Mouse (Mus musculus) myocyte (in vitro differentiated cells): ENCODE data around the gene Clasrp.

ENCODE experiments used
- CEBPB ChIP-seq: IDR thresholded peaks from 2 replicates; pipeline ENCODE4 v1.6.1; 2011; ENCODE audit warnings: mild to moderate bottlenecking, moderate library complexity; ENCODE audit not compliant: poor library complexity, insufficient read depth, severe bottlenecking
- E2F4 ChIP-seq: IDR thresholded peaks from one replicate; pipeline ENCODE4 v1.6.1; 2011; ENCODE audit warnings: mild to moderate bottlenecking, control low read depth, moderate library complexity; ENCODE audit not compliant: insufficient read depth
- MAX ChIP-seq: IDR thresholded peaks from one replicate; pipeline ENCODE4 v1.6.1; 2011; ENCODE audit warnings: low read depth, mild to moderate bottlenecking, control low read depth
- MYOD1 ChIP-seq, 3 experiments: IDR thresholded peaks; one replicate each; pipeline ENCODE4 v1.6.1; 2011; ENCODE audit warnings: control low read depth in 2 of 3, low read depth in 2 of 3, mild to moderate bottlenecking in 2 of 3, moderate library complexity in 1 of 3; ENCODE audit not compliant: insufficient read length in 2 of 3, control insufficient read depth in 1 of 3
- MYOG ChIP-seq, 3 experiments: IDR thresholded peaks; one replicate each; pipeline ENCODE4 v1.6.1; 2011; ENCODE audit warnings: control low read depth in 2 of 3, low read depth in 2 of 3, mild to moderate bottlenecking in 2 of 3; ENCODE audit not compliant: insufficient read length in 2 of 3, control insufficient read depth in 1 of 3, insufficient read depth in 1 of 3
- POLR2A ChIP-seq: IDR thresholded peaks from one replicate; pipeline ENCODE4 v1.6.1; 2011; ENCODE audit warnings: low read depth, mild to moderate bottlenecking, control low read depth, moderate library complexity; ENCODE audit not compliant: insufficient read length
- POLR2AphosphoS2 ChIP-seq: IDR thresholded peaks from one replicate; pipeline ENCODE4 v1.6.1; 2011; ENCODE audit warnings: low read depth, control low read depth; ENCODE audit not compliant: insufficient read length
- REST ChIP-seq: IDR thresholded peaks from one replicate; pipeline ENCODE4 v1.6.1; 2011; ENCODE audit warnings: mild to moderate bottlenecking, control low read depth, moderate library complexity; ENCODE audit not compliant: insufficient read depth, insufficient read length
- SRF ChIP-seq: IDR thresholded peaks from one replicate; pipeline ENCODE4 v1.6.1; 2011; ENCODE audit warnings: low read depth; ENCODE audit not compliant: control insufficient read depth, insufficient read length
- TCF12 ChIP-seq: IDR thresholded peaks from one replicate; pipeline ENCODE4 v1.6.1; 2011; ENCODE audit warnings: mild to moderate bottlenecking, control low read depth; ENCODE audit not compliant: poor library complexity, insufficient read depth, severe bottlenecking
- TCF3 ChIP-seq: IDR thresholded peaks from one replicate; pipeline ENCODE4 v1.6.1; 2011; ENCODE audit warnings: low read depth, control low read depth; ENCODE audit not compliant: insufficient read length
- USF1 ChIP-seq: IDR thresholded peaks from one replicate; pipeline ENCODE4 v1.6.1; 2011; ENCODE audit warnings: low read depth, mild to moderate bottlenecking, control low read depth, moderate library complexity

DNA sequence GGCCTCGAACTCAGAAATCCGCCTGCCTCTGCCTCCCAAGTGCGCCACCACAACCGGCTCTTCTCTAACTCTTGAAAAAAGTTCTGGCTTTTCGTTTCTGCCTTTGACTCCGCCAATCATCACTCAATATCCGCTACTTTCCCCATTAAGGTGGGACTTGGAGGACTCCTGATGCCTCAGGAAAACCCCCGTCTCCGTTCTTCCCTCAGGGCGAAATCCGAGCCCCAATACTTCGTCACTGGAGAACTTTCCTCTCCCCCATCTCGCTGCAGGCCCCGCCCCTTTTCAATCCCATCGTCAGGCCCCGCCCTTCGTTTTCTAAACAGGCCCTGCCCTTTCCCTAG is 23.9 kb upstream of the Clasrp start:
- TF ChIP-seq E2F4, result no peak
- TF ChIP-seq TCF3, result no peak
- TF ChIP-seq CEBPB, result no peak
- TF ChIP-seq TCF12, result no peak
- no peak for TF ChIP-seq POLR2A
- no peak for TF ChIP-seq REST
- no peak for TF ChIP-seq MYOG (IDR thresholded peaks at IDR 0.05; ENCODE audit: control insufficient read depth in 1 of 3, insufficient read depth in 1 of 3, insufficient read length in 2 of 3, low read depth in 2 of 3)
- no peak for TF ChIP-seq USF1
- TF ChIP-seq POLR2AphosphoS2, result no peak
- TF ChIP-seq MAX, result no peak
- no peak for TF ChIP-seq MYOD1 (IDR thresholded peaks at IDR 0.05; ENCODE audit: control insufficient read depth in 1 of 3, insufficient read length in 2 of 3, low read depth in 2 of 3)
- TF ChIP-seq SRF, result no peak
